Mouse (Mus musculus) intestine, embryonic 15.5 days (tissue): ENCODE data around the gene Arrdc3. TPM values are rescaled to one million over a fixed set of nuclear protein-coding genes. Genes with fewer than 3 reads are reported as not detected.
A peak's percentile ranks its signal among the peaks of the same experiment; 100 is the strongest.

Experiments
- ATAC-seq: fragments of 200-750 bp; cut with Nextera tagmentation; 2 replicates; pipeline ENCODE4 v1.8.0; 2017; ENCODE audit warnings: moderate TSS enrichment, moderate library complexity
- H3K27ac ChIP-seq: fragments of 300-500 bp; sonication (generic); 2 replicates; pipeline ENCODE4 v1.5.1; 2015; ENCODE audit warnings: mild to moderate bottlenecking, inconsistent platforms
- H3K27me3 ChIP-seq: fragments of 300-500 bp; sonication (generic); replicated peaks from 2 replicates; pipeline ENCODE4 v1.6.1; 2015; ENCODE audit warnings: inconsistent platforms
- H3K36me3 ChIP-seq: fragments of 300-500 bp; sonication (generic); 2 replicates; pipeline ENCODE4 v1.6.1; 2015; ENCODE audit warnings: inconsistent platforms
- H3K4me1 ChIP-seq: fragments of 300-500 bp; sonication (generic); replicated peaks from 2 replicates; pipeline ENCODE4 v1.6.1; 2015; ENCODE audit warnings: inconsistent platforms
- H3K4me2 ChIP-seq: fragments of 300-500 bp; sonication (generic); replicated peaks from 2 replicates; pipeline ENCODE4 v1.6.1; 2015; ENCODE audit warnings: mild to moderate bottlenecking, inconsistent platforms
- H3K4me3 ChIP-seq: fragments of 300-500 bp; sonication (generic); replicated peaks from 2 replicates; pipeline ENCODE4 v1.5.1; 2015; ENCODE audit warnings: inconsistent platforms
- H3K9ac ChIP-seq: fragments of 300-500 bp; sonication (generic); 2 replicates; pipeline ENCODE4 v1.6.1; 2015; ENCODE audit warnings: inconsistent platforms
- H3K9me3 ChIP-seq: fragments of 300-500 bp; sonication (generic); 2 replicates; pipeline ENCODE4 v1.6.1; 2016; ENCODE audit warnings: inconsistent platforms
- WGBS: fragments of 180-500 bp; shearing (Covaris S2); methylation state at CpG from one replicate; pipeline ENCODE4 v1.1.7; 2015; 5-methylcytosine and 5-hydroxymethylcytosine counted together
- polyA plus RNA-seq: library from polyadenylated mRNA; unstranded; fragments of >200 nt; fragmentation: Nextera tagmentation; extraction: Ambion mirVana; gene quantifications from 2 replicates; pipeline ENCODE4 v1.2.1, GENCODE M21; 2015

Gene Arrdc3
- polyA plus RNA-seq, 1 experiment from 2014 or later, result 55.0 TPM

DNA sequence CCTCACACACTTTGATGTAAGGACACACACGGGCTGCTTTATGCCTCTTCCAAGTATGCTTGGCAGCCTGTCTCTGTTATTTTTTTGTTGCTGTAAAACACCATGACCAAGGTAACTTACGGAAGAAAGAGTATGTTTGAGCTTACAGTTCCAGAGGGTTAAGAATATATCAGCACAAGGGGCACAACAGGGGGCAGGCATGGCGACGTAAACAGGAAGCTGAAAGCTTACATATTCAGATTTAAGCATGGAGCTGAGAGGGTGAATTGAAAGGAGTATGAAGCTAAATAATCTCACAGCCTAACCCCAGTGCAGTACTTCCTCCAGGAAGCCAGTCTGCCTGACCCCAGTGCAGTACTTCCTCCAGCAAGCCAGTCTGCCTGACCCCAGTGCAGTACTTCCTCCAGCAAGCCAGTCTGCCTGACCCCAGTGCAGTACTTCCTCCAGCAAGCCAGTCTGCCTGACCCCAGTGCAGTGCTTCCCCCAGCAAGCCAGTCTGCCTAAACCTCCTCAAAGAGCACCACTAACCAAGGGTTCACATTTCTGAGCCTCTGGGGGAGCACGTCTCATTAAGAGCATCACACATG lies 49.7 kb downstream of the Arrdc3 start:
- Histone ChIP-seq H3K27ac (no peak overlapping the region), H3K4me3 (no peak overlapping the region), H3K4me1 (0 out of 2 replicates have a peak, but pooled peaks cover 4% of the 10 kb centered on the region), H3K9me3 (no peaks in the 10 kb centered on the region), H3K4me2 (no peak overlapping the region), H3K27me3 (no peaks in the 10 kb centered on the region), H3K9ac (no peak overlapping the region), H3K36me3 (no peaks in the 10 kb centered on the region)
- no peak for ATAC-seq
- WGBS, result 49% methylated on average over 5 of the region's 5 CpGs

DNA sequence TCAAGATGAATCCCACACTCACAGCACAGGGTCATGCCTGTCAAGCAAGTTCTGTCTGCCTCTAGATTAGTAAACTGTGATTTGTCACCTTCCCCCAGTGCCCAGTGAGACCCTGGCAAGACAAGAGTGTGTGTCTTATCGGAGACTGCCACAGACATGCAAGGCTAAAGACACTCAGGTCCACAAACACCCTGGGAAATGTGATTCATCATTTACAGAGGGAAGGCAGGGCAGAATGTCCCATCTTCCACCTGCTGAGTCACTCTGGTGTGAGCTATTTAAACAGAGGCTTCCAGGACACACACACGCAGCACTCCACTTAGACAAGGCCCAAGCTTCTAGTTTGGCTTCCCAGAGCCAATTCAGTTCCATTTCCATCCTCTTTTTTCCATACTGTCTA lies 53.2 kb downstream of the Arrdc3 start:
- no peak for ATAC-seq
- H3K4me2 ChIP-seq, result no peak overlapping the region
- H3K4me1 ChIP-seq, result peaks cover 11% of the 10 kb centered on the region
- H3K9ac ChIP-seq, result no peak overlapping the region
- no peak overlapping the region for H3K4me3 ChIP-seq
- H3K27me3 ChIP-seq, result no peaks in the 10 kb centered on the region
- no peak overlapping the region for H3K27ac ChIP-seq
- H3K9me3 ChIP-seq, result no peaks in the 10 kb centered on the region
- no peaks in the 10 kb centered on the region for H3K36me3 ChIP-seq
- WGBS, result 78% methylated on average over 2 of the region's 2 CpGs

- no peak overlapping the region for H3K27ac ChIP-seq
- 66% methylated on average over 4 of the region's 4 CpGs for WGBS
- no peak overlapping the region for H3K9ac ChIP-seq
- H3K4me2 ChIP-seq, result no peak overlapping the region
- H3K27me3 ChIP-seq, result no peaks in the 10 kb centered on the region
- 0 out of 2 replicates have a peak, but pooled peaks have one; percentile 6 for ATAC-seq
- no peaks in the 10 kb centered on the region for H3K36me3 ChIP-seq
- peaks cover 11% of the 10 kb centered on the region for H3K4me1 ChIP-seq
- H3K4me3 ChIP-seq, result no peak overlapping the region
- H3K9me3 ChIP-seq, result no peaks in the 10 kb centered on the region
These were observed 56.0 kb downstream of the Arrdc3 start for GRCm38 (mm10) chr13:80939228-80939627.

DNA sequence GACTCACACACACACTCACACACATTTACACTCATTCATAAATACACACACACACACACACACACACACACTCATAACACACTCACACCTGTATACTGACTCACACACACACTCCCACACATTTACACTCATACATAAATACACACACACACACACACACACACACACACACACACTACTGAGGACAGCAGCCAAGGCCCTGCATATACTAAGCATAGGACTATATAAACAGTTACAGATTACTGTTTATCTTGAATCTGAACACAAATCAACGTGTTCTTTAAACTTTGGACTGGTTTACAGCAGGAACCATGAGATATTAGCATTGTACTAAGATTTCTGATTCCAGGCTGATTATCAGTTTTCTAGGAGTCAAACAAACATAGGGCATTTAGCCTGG lies 56.7 kb downstream of the Arrdc3 start:
- H3K9ac ChIP-seq, result no peak overlapping the region
- no peaks in the 10 kb centered on the region for H3K27me3 ChIP-seq
- no peak overlapping the region for H3K4me3 ChIP-seq
- no peak overlapping the region for H3K27ac ChIP-seq
- 8% methylated on average over 1 of the region's 1 CpGs for WGBS
- no peaks in the 10 kb centered on the region for H3K9me3 ChIP-seq
- peak; percentile 91 for ATAC-seq
- no peak overlapping the region for H3K4me2 ChIP-seq
- peaks cover 11% of the 10 kb centered on the region for H3K4me1 ChIP-seq
- no peaks in the 10 kb centered on the region for H3K36me3 ChIP-seq

GRCm38 (mm10) chr13:80940421-80940820 lies 57.2 kb downstream of the Arrdc3 start:
- no peak overlapping the region for H3K4me3 ChIP-seq
- H3K4me1 ChIP-seq, result peaks cover 11% of the 10 kb centered on the region
- no peaks in the 10 kb centered on the region for H3K36me3 ChIP-seq
- peak overlapping the region; percentile 66 for H3K27ac ChIP-seq
- no peak overlapping the region for H3K9ac ChIP-seq
- H3K9me3 ChIP-seq, result no peaks in the 10 kb centered on the region
- ATAC-seq, result peak; percentile 26
- WGBS, result 38% methylated on average over 5 of the region's 5 CpGs
- no peaks in the 10 kb centered on the region for H3K27me3 ChIP-seq
- H3K4me2 ChIP-seq, result no peak overlapping the region

DNA sequence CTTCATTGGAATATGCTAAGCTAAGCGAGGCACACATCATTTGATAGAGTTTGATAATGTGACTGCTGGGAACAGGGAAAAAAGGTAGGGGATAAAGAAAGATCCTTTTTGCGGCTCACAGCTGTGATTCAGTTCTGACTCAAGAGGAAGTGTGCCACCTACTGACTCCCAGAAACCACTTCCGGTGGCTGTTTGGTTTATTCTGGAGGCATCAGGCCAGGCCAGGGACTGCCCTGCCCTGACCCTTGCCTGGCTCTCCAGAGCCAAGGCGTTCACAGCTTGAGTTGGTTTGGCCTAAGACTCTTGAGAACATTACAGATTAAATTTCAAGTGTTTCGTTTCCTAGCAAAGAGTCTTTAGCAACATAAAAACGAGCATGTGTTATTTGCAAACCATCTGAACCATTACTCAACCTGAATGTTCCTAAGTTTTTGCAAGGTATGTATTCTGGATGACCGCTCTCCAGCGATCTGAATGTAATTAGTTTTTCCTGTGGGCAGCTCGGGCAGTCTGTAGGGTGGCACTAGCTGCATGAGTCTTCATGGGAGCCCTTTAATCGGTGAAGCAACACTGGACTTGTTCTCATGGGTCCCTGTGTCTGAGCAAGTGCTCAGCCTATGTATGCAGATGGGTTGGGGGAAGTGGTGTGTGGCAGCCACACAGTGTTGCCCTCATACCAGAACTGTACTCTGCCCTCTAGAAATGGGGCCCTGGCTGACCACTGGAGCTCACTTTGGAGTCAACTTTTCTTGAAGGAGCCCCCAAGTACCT lies 57.9 kb downstream of the Arrdc3 start:
- peaks cover 11% of the 10 kb centered on the region for H3K4me1 ChIP-seq
- H3K36me3 ChIP-seq, result no peaks in the 10 kb centered on the region
- no peak overlapping the region for H3K4me2 ChIP-seq
- ATAC-seq, result 0 out of 2 replicates have a peak, but pooled peaks have one; percentile 26
- 63% methylated on average over 10 of the region's 10 CpGs for whole genome bisulfite sequencing
- peak overlapping the region; percentile 66 for H3K27ac ChIP-seq
- no peak overlapping the region for H3K9ac ChIP-seq
- no peak overlapping the region for H3K4me3 ChIP-seq
- H3K9me3 ChIP-seq, result no peaks in the 10 kb centered on the region
- H3K27me3 ChIP-seq, result no peaks in the 10 kb centered on the region

GRCm38 (mm10) chr13:80944532-80944931 lies 61.3 kb downstream of the Arrdc3 start:
- peaks cover 12% of the 10 kb centered on the region for H3K4me1 ChIP-seq
- no peak for ATAC-seq

More at GRCm38 (mm10) chr13:80944532-80944931, 61.3 kb downstream of the Arrdc3 start:
- H3K9me3 ChIP-seq, result no peaks in the 10 kb centered on the region
- H3K27me3 ChIP-seq, result no peaks in the 10 kb centered on the region
- H3K27ac ChIP-seq, result no peak overlapping the region; the same call in 1 of the 2 replicates
- H3K36me3 ChIP-seq, result no peaks in the 10 kb centered on the region
- no peak overlapping the region for H3K4me2 ChIP-seq
- H3K9ac ChIP-seq, result no peak overlapping the region
- H3K4me3 ChIP-seq, result no peak overlapping the region
